Mouse (Mus musculus) liver, embryonic 13.5 days (tissue): ENCODE data around the gene Keap1. TPM values are rescaled to one million over a fixed set of nuclear protein-coding genes. Genes with fewer than 3 reads are reported as not detected.
"Not testable (repeated sequence)": the region's sequence is repeated elsewhere in the genome, so short reads cannot be mapped to it uniquely, and the experiment has no call there.

Source experiments
- ATAC-seq: fragments of 200-750 bp; cut with Nextera tagmentation; 2 replicates; pipeline ENCODE4 v1.8.0; 2017; ENCODE audit warnings: low read depth, mild to moderate bottlenecking, moderate number of reproducible peaks, moderate library complexity
- DNase-seq: peaks from one replicate; pipeline ENCODE4 v3.0.0; 2022
- H3K27ac ChIP-seq: fragments of 300-500 bp; sonication (generic); 2 replicates; pipeline ENCODE4 v1.5.1; 2015; ENCODE audit warnings: moderate library complexity, mild to moderate bottlenecking, inconsistent platforms
- H3K27me3 ChIP-seq: fragments of 300-500 bp; sonication (generic); 2 replicates; pipeline ENCODE4 v1.6.1; 2015; ENCODE audit warnings: mild to moderate bottlenecking, inconsistent platforms
- H3K36me3 ChIP-seq: fragments of 300-500 bp; sonication (generic); 2 replicates; pipeline ENCODE4 v1.6.1; 2015; ENCODE audit warnings: mild to moderate bottlenecking, inconsistent platforms
- H3K4me1 ChIP-seq: fragments of 300-500 bp; sonication (generic); replicated peaks from 2 replicates; pipeline ENCODE4 v1.6.1; 2015; ENCODE audit warnings: inconsistent platforms
- H3K4me2 ChIP-seq: fragments of 300-500 bp; sonication (generic); 2 replicates; pipeline ENCODE4 v1.6.1; 2015; ENCODE audit warnings: inconsistent platforms, mild to moderate bottlenecking, moderate library complexity
- H3K4me3 ChIP-seq: fragments of 300-500 bp; sonication (generic); replicated peaks from 2 replicates; pipeline ENCODE4 v1.5.1; 2015; ENCODE audit warnings: mild to moderate bottlenecking, inconsistent platforms
- H3K9ac ChIP-seq: fragments of 300-500 bp; sonication (generic); 2 replicates; pipeline ENCODE4 v1.6.1; 2015; ENCODE audit warnings: mild to moderate bottlenecking, inconsistent platforms
- H3K9me3 ChIP-seq: fragments of 300-500 bp; sonication (generic); replicated peaks from 2 replicates; pipeline ENCODE4 v1.6.1; 2016; ENCODE audit warnings: inconsistent platforms
- WGBS: fragments of 180-500 bp; shearing (Covaris S2); methylation state at CpG from one replicate; pipeline ENCODE4 v1.1.7; 2015; ENCODE audit not compliant: insufficient replicate concordance; 5-methylcytosine and 5-hydroxymethylcytosine counted together
- polyA plus RNA-seq: library from polyadenylated mRNA; unstranded; fragments of >200 nt; fragmentation: Nextera tagmentation; extraction: Ambion mirVana; gene quantifications from 2 replicates; pipeline ENCODE4 v1.2.1, GENCODE M21; 2015

Gene Keap1
- polyA plus RNA-seq, 1 experiment from 2014 or later: 31.9 TPM

DNA sequence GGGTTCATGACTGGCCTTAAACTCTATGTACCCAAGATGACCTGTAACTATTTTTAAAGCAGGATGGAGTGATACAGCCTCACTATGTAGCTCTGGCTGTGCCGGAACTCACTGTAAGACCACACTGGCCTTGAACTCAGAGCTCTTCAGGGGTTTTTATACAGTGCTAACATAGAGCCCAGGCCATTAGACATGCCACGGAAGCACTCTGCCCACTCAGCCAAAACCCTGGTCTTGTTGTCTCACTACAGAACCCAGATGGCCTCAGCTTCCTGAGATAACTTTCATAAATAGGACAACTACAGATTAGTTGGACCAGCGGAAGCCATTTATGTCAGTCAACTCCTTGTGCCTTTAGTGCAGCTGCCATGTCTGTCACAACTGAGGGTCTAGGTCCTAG lies 35.2 kb upstream of the Keap1 start:
- ATAC-seq (0 out of 2 replicates have a peak, but pooled peaks have one; percentile 6), DNase-seq (no peak)
- H3K27ac ChIP-seq: peak overlapping the region; percentile 70
- H3K27me3 ChIP-seq: no peaks in the 10 kb centered on the region
- peaks cover 100% of the 10 kb centered on the region for H3K36me3 ChIP-seq
- no peaks in the 10 kb centered on the region for H3K9me3 ChIP-seq
- peak overlapping the region; percentile 30 for H3K9ac ChIP-seq
- H3K4me1 ChIP-seq: peaks cover 39% of the 10 kb centered on the region
- WGBS: 75% methylated on average over 3 of the region's 3 CpGs
- no peak overlapping the region for H3K4me3 ChIP-seq
- H3K4me2 ChIP-seq: 0 out of 2 replicates have a peak overlapping the region, but pooled peaks have one; percentile 4

DNA sequence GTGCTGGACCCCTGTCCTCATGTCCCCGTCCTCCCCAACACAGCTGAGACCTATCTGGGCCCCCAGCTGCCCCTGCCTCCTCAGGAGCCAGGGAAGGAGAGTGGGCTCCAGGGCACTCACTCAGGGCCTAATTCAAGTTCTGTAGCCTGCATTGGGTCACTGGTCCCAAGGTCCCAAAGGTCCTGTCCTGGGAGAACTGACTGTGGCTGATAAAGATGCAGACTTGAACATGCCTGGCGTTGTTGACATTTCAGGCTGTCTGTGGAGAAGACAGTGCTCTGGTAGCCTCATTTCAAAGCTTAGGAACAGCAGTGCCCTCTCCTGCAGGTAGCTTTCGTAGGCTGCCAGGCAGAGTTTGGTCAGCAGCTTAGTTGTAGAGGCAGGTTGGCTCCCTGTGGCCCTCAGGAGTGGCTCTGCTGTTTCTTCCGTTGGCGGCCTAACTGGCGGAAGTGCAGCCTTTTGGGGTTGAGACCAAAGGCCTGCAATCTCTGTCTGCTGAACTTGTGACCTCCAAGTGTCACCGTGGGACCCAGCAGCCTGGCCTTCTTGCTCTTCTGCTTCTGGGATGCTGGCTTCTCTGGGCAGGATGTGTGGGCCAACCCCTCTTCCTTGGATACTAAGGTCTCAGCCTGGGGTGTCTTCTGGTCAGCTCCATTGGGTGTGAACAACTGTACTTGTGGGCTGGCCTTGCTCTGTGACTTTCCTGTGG lies 34.5 kb upstream of the Keap1 start:
- H3K4me3 ChIP-seq: no peak overlapping the region
- H3K4me1 ChIP-seq: peaks cover 45% of the 10 kb centered on the region
- H3K4me2 ChIP-seq: no peak overlapping the region
- no peak for DNase-seq
- 72% methylated on average over 7 of the region's 7 CpGs for WGBS
- H3K27me3 ChIP-seq: no peaks in the 10 kb centered on the region
- peak overlapping the region; percentile 70 for H3K27ac ChIP-seq
- no peaks in the 10 kb centered on the region for H3K9me3 ChIP-seq
- H3K36me3 ChIP-seq: peaks cover 100% of the 10 kb centered on the region
- no peak for ATAC-seq
- H3K9ac ChIP-seq: peak overlapping the region; percentile 30; the same call in 1 of the 2 replicates

- peaks cover 51% of the 10 kb centered on the region for H3K4me1 ChIP-seq
- H3K9me3 ChIP-seq: no peaks in the 10 kb centered on the region
- no peaks in the 10 kb centered on the region for H3K27me3 ChIP-seq
- no peak overlapping the region for H3K4me3 ChIP-seq
- DNase-seq (no peak), ATAC-seq (no peak)
- no peak overlapping the region for H3K9ac ChIP-seq
- no peak overlapping the region for H3K4me2 ChIP-seq
- H3K36me3 ChIP-seq: peaks cover 100% of the 10 kb centered on the region
- no peak overlapping the region for H3K27ac ChIP-seq
- WGBS: 86% methylated on average over 8 of the region's 8 CpGs
These were observed 33.9 kb upstream of the Keap1 start for GRCm38 (mm10) chr9:21273094-21273493.

GRCm38 (mm10) chr9:21272391-21272790 lies 33.2 kb upstream of the Keap1 start:
- Histone ChIP-seq H3K9me3 (no peaks in the 10 kb centered on the region), H3K4me2 (no peak overlapping the region), H3K4me3 (no peak overlapping the region), H3K9ac (no peak overlapping the region; the same call in 1 of the 2 replicates), H3K27me3 (no peaks in the 10 kb centered on the region), H3K4me1 (peaks cover 56% of the 10 kb centered on the region), H3K36me3 (peaks cover 100% of the 10 kb centered on the region), H3K27ac (no peak overlapping the region)
- no peak for DNase-seq
- 89% methylated on average over 9 of the region's 9 CpGs for WGBS
- no peak for ATAC-seq

DNA sequence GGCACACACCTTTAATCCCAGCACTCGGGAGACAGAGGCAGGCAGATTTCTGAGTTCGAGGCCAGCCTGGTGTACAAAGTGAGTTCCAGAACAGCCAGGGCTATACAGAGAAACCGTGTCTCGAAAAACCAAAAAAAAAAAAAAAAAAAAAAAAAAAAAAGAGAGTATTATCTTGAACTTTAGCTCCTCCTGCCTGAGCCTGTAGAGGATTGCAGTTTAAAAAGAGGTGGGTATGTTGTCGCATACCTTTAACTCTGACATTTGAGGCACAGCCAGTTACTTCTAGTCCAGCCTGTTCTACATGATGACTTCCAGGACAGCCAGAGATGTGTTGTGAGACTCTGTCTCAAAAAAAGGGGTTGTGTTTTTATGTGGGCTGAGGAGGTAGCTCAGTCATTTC lies 30.4 kb upstream of the Keap1 start:
- H3K9ac ChIP-seq, ATAC-seq, H3K27ac ChIP-seq, H3K9me3 ChIP-seq, H3K4me2 ChIP-seq, H3K4me3 ChIP-seq, DNase-seq, H3K27me3 ChIP-seq: not testable (repeated sequence)
- 69% methylated on average over 5 of the region's 5 CpGs for WGBS
- Histone ChIP-seq H3K36me3 (peaks cover 84% of the 10 kb centered on the region), H3K4me1 (peaks cover 55% of the 10 kb centered on the region)

DNA sequence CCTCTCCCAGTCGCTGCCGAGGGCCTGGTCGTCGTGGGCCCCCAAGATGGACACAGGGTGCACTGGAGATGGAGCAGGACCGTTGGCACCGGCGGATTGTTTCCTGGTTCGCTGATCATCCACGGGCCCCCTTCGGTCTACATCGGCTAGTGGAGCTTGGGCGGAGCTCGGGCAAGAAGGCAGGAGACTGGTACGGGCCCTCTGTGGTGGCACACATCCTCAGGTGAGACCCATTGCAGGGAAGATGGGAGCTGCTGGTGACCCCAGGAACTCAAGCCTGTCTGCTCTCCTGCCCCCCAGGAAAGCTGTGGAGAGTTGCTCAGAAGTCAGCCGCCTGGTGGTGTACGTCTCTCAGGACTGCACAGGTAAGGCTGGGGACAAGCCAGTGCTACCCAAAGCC lies 29.1 kb upstream of the Keap1 start:
- peak overlapping the region; percentile 5; the same call in 1 of the 2 replicates for H3K9ac ChIP-seq
- no peaks in the 10 kb centered on the region for H3K27me3 ChIP-seq
- WGBS: 92% methylated on average over 16 of the region's 16 CpGs
- no peaks in the 10 kb centered on the region for H3K9me3 ChIP-seq
- 0 out of 2 replicates have a peak overlapping the region, but pooled peaks have one; percentile 7 for H3K4me2 ChIP-seq
- DNase-seq (no peak), ATAC-seq (no peak)
- H3K4me1 ChIP-seq: peaks cover 53% of the 10 kb centered on the region
- peaks cover 71% of the 10 kb centered on the region for H3K36me3 ChIP-seq
- H3K27ac ChIP-seq: no peak overlapping the region; the same call in 1 of the 2 replicates
- H3K4me3 ChIP-seq: no peak overlapping the region

DNA sequence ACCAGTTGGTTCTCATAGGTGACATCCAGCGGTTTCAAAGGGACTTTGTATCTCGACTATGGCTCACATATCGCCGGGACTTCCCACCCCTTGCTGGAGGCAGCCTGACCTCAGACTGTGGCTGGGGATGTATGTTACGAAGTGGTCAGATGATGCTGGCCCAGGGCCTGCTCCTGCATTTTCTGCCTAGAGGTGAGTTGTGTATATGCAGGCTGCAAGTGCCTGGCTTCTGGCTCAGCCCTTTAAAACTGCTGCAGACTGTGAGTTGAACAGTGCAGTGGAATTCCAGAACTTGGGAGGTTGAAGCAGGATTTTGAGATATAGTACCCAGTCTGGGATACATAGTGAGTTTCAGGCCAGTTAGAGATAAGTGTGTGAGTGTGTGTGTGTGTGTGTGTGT lies 27.7 kb upstream of the Keap1 start:
- Histone ChIP-seq H3K4me1 (peaks cover 65% of the 10 kb centered on the region), H3K4me3 (peak overlapping the region; percentile 97), H3K4me2 (peak overlapping the region; percentile 81), H3K9me3 (no peaks in the 10 kb centered on the region), H3K27me3 (no peaks in the 10 kb centered on the region), H3K9ac (peak overlapping the region; percentile 97), H3K36me3 (peaks cover 57% of the 10 kb centered on the region), H3K27ac (peak overlapping the region; percentile 100)
- WGBS: 82% methylated on average over 5 of the region's 5 CpGs
- no peak for ATAC-seq
- no peak for DNase-seq

GRCm38 (mm10) chr9:21265611-21266010 lies 26.4 kb upstream of the Keap1 start:
- ATAC-seq (0 out of 2 replicates have a peak, but pooled peaks have one; percentile 9), DNase-seq (no peak)
- Histone ChIP-seq H3K27ac (peak overlapping the region; percentile 100), H3K36me3 (peaks cover 44% of the 10 kb centered on the region), H3K4me1 (peaks cover 69% of the 10 kb centered on the region), H3K4me3 (peak overlapping the region; percentile 97), H3K4me2 (peak overlapping the region; percentile 81), H3K9me3 (no peaks in the 10 kb centered on the region), H3K27me3 (no peaks in the 10 kb centered on the region), H3K9ac (peak overlapping the region; percentile 97)
- 4% methylated on average over 11 of the region's 11 CpGs for WGBS

DNA sequence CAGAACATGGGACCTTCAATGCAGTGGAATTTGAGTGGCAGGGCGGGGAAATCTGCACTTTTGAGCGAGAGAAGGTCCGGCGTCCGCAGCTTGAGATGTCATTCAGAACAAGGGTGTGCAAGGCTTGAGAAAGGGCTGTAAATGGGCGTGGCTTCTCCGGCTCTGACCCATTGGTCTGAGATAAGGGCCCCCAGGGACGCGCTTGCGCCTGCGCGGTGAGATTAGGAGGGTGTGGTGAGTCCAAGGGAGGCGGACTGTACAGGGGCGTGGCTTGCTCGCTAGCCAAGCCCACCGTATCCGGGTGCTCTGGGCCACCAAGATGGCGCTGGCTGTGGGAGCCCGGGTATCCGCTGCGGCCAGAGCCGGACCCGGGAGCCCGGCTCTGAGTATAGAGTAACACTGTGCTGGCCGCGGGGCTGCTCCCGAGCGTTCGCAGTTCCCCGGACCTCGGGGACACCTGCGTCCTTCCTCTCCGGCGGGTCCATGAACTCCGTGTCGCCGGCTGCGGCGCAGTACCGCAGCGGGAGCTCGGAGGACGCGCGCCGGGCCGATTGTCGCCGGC lies 25.9 kb upstream of the Keap1 start, which contains the start of gene Atg4d:
Gene Atg4d (plus strand): TSS at position 294 of the 562 bp plus-strand sequence.
- H3K27me3 ChIP-seq: no peaks in the 10 kb centered on the region
- H3K4me1 ChIP-seq: peaks cover 69% of the 10 kb centered on the region
- H3K4me3 ChIP-seq: peak within 1 kb of the TSS; percentile 97
- under 1% methylated on average over 49 of the region's 49 CpGs for WGBS
- ATAC-seq (peak; percentile 90), DNase-seq (peak; percentile 100)
- H3K9ac ChIP-seq: peak within 1 kb of the TSS; percentile 97
- H3K4me2 ChIP-seq: peak within 1 kb of the TSS; percentile 88
- peaks cover 39% of the 10 kb centered on the region for H3K36me3 ChIP-seq
- peak within 1 kb of the TSS; percentile 100 for H3K27ac ChIP-seq
- no peaks in the 10 kb centered on the region for H3K9me3 ChIP-seq

- ATAC-seq (peak; percentile 79), DNase-seq (peak; percentile 79)
- peak overlapping the region; percentile 97 for H3K4me3 ChIP-seq
- H3K4me1 ChIP-seq: peaks cover 71% of the 10 kb centered on the region
- peak overlapping the region; percentile 100 for H3K27ac ChIP-seq
- 0 out of 2 replicates have a peak, but pooled peaks cover 2% of the 10 kb centered on the region for H3K27me3 ChIP-seq
- WGBS: 10% methylated on average over 17 of the region's 17 CpGs
- H3K4me2 ChIP-seq: peak overlapping the region; percentile 88
- no peaks in the 10 kb centered on the region for H3K9me3 ChIP-seq
- H3K36me3 ChIP-seq: peaks cover 32% of the 10 kb centered on the region
- H3K9ac ChIP-seq: peak overlapping the region; percentile 82
These were observed 25.3 kb upstream of the Keap1 start for GRCm38 (mm10) chr9:21264272-21264999.

GRCm38 (mm10) chr9:21261831-21262230 lies 22.7 kb upstream of the Keap1 start:
- peaks cover 6% of the 10 kb centered on the region for H3K36me3 ChIP-seq
- no peak overlapping the region for H3K4me3 ChIP-seq
- H3K9ac ChIP-seq: no peak overlapping the region
- H3K9me3 ChIP-seq: no peaks in the 10 kb centered on the region
- no peak overlapping the region for H3K4me2 ChIP-seq
- ATAC-seq (no peak), DNase-seq (no peak)
- WGBS: 24% methylated on average over 2 of the region's 2 CpGs
- H3K4me1 ChIP-seq: peaks cover 48% of the 10 kb centered on the region
- no peak overlapping the region for H3K27ac ChIP-seq
- H3K27me3 ChIP-seq: peaks cover 8% of the 10 kb centered on the region; the same call in 1 of the 2 replicates
